Mouse (Mus musculus) urinary bladder, postnatal 14 days (tissue): ENCODE results near the gene Zim1.

ENCODE experiments used
- DNase-seq: peaks from one replicate; pipeline ENCODE4 v3.0.0; 2021; ENCODE audit warnings: low spot score

Gene Zim1

DNA sequence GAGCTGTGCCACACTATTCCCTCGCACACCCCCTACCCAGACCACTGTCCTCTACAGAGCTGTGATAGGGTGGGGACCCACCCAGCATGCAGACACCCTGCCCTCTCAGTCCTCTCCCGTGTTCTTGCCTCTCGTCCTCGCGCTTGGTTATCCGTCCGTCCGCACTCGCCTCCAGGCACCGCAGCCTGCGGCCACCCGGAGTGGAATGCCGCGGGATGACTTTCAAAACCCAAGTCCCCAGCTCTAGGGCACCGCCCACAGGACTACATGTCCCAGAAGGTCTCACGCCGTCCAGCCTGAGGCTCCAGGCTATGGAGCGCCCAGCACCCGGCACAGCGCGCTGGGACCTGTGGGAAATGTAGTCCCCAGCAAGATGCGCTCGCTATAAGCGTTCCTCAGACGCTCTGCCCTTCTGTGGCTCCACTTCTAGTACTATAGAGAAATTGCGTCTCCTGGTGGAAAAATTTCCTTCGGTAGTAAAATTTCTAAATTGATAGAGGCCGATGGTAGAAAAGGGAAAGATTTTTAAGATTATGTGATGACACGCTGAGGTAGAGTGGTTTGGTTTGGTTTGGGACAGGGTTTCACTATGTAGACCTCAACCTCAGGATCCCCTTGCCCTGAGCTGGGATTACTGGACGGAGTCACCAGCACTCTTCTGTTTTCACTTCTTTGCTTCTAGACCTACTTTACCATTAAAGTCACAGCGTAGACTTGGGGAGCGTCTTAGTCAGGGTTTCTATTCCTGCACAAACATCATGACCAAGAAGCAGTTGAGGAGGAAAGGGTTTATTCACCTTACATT, at the start of gene Zim1:
Gene Zim1 (minus strand): TSS at position 210 of the 805 bp plus-strand sequence.
- DNase-seq: peak; percentile 90

DNA sequence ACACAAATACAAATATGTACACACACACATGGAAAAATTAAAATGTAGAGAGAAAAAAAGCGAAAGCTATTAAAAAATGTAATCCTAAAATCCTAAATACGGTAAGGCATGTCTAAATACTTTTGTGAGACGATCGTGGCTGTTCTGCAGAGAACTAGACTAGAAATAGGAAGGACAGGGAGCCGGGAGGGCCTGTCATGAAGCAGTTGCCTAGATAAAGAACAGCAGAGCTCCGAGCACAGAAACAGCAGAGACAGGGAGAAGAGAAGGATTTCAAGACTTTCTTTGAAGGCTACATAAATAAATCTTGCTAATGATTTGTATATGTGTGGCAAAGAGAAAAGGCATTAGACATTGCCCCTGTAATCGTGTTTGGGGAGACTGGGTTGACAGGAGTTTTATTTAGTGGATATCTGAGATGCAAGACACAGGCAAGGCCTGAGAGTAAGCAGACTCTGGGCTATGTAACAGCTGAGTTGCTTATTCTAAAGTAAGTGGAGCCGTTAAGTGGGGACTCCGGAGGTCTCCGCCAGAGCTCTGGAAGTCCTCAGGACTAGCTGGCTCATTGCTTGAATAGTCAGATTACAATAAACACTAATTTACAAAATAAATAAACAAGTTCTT, 48.1 kb upstream of the Zim1 start:
- no peak for DNase-seq

GRCm38 (mm10) chr7:6736060-6736459, 39.8 kb upstream of the Zim1 start:
- DNase-seq: no peak

GRCm38 (mm10) chr7:6731930-6732329, 35.7 kb upstream of the Zim1 start:
- DNase-seq: no peak

GRCm38 (mm10) chr7:6731373-6731772, 35.1 kb upstream of the Zim1 start:
- DNase-seq: no peak

- no peak for DNase-seq
Observed at GRCm38 (mm10) chr7:6730801-6731200, 34.6 kb upstream of the Zim1 start.

DNA sequence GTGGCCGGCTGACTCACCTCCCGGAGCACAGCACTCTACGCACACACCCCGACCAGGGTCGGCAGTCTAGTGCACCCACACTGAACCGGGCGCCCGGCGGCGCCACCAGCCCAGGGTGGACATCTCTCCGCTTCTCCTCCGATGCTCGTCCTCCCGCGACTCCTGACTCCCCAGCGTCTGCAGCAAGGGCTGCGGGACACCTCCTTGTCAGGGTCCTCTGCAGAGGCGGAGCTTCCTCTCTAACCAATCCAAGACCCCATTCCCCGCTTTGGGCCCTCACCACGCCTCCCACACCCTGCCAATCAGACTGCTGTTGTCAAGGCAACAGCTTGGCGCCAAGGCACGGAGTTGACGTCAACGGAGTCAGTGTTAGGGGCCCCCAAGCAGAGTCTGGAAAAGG, 34.0 kb upstream of the Zim1 start, which contains the start of the genes Peg3 and Usp29:
Gene Peg3 (minus strand): TSS at position 191 of the 400 bp plus-strand sequence.
Gene Usp29 (plus strand): TSS at position 338 of the 400 bp plus-strand sequence.
- peak; percentile 83 for DNase-seq

GRCm38 (mm10) chr7:6729061-6729817, 33.0 kb upstream of the Zim1 start:
- DNase-seq: peak; percentile 97

DNA sequence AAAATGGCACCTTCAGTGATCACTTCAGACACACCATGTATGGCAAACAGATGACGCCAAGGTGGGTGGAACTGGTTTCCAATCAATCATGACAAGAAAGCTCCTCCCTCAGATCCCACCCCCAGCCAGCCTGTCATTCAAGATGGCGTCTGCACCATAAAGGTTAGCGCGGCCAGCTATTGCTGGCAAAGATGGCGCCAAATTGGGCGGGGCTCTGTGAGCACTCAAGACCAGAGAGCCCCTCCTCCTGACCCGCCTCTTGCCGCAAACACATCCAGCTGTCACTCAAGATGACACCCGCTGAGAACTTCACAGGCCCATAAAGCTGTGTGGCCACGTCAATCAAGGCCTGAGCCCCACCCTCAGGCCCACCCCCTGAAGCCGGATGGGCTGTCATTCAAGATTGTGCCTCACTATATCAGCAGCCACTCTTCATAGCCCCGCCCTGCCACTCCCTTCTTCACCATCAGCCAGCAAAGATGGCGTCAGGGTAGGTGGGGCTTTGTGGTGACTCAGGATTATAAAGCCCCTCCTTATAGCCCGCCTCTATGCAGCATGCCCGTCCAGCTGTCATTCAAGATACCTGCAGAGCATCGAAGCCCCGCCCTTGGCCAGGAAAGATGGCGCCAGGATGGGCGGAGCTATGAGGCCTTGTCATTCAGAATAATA, 32.1 kb upstream of the Zim1 start:
- peak; percentile 91 for DNase-seq

DNA sequence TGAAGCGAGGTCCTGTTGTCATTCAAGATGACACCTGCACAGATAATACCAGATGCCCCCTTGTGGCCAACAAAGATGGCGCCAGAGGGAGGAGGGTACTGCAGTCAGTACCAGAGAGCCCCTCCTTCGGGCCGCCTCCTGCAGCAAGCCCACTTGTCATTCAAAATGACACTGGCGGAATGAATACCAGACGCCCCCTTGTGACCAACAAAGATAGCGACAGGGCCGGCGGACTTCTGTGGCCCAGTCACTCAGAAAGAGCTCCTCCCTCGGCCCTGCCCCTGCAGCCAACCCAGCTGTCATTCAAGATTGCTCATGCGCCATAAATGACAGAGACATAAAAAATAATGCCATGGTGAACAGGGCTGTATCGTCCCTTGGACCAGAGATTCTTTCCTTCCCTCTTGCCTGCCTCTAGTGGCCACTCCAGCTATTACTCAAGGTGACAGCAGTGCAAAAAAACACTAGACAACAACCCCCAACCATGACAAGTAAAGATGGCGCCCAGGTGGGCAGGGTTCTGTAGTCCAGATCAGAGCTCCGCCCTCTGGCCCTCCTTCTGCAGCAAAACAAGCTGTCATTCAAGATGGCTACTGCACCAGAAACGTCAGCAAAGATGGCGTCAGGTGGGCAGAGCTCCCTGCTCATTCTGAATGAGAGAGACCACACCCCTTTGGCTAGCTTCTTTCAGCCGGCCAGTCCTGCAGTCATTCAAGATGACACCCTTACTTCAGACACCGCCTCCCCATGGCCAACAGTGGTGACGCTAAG, 31.3 kb upstream of the Zim1 start:
- DNase-seq: peak; percentile 85

DNA sequence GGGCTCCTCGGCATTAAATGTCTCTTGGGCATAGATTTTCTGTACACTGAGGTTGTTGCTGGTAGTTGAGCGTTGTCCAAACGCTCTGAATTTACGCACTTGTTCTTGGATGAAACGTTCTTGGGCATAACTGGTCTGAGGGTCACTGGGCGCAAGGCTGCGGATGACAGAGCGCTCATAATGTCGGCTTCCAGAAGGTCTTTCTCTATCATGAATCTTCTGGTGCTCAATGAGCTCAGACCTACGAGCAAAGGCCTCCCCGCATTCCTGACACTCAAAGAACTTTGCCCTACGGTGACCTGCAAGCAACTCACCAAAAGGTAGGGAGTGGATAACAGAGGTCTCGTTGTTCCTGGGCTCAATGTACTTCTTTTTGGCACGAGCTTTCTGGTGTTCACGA, 13.1 kb upstream of the Zim1 start:
- no peak for DNase-seq

- DNase-seq: no peak
Observed at GRCm38 (mm10) chr7:6708451-6709180, 12.4 kb upstream of the Zim1 start.

DNA sequence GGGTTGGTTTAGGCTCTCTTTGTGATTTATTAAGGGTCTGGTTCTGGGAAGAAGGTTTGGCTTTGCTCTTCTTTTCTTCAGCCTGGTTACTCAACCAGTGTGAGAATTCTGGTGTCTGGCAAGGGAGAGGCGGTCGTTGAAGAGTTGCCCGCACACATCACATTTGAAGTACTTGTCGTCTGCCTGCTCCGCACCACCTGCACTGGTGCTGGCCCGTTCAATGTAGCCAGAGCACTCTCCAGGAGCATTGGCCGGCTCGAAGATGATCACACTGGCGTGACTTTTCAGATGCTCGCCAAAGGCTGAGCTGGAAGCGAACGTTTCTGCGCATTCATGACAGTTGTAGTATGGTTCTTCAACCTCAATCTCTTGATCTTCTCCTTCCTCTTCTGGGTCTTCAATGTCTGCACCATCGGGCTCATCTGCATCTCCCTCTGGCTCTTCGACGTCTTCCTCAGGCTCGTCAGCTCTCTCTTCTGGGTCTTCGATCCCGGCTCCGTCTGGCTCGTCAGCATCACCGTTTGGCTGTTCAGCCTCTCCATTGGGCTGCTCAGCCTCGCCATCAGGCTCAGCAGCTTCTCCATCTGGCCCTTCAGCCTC, 11.3 kb upstream of the Zim1 start:
- DNase-seq: no peak

GRCm38 (mm10) chr7:6699230-6699629, 3.0 kb upstream of the Zim1 start:
- no peak for DNase-seq

- no peak for DNase-seq
Observed at GRCm38 (mm10) chr7:6685511-6685910, 10.7 kb downstream of the Zim1 start.

DNA sequence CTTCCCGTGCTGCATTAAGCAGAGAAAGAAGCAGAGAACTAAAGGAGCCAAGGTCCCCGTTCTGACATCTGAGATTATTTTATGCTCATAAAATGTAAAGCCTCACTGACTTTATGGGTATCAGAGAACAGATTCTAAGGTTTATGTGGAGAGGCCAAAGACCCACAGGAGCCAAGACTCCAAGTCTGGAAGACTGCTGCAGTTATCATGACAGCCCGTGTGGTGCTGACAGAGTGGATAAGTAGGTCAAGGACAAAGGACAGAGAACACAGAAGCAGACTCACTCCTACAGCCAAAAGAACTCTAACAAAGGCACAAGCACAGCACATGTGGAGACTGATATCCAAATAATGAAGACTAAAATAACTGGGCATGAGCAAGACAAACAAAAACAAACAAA, 29.5 kb downstream of the Zim1 start:
- DNase-seq: no peak

DNA sequence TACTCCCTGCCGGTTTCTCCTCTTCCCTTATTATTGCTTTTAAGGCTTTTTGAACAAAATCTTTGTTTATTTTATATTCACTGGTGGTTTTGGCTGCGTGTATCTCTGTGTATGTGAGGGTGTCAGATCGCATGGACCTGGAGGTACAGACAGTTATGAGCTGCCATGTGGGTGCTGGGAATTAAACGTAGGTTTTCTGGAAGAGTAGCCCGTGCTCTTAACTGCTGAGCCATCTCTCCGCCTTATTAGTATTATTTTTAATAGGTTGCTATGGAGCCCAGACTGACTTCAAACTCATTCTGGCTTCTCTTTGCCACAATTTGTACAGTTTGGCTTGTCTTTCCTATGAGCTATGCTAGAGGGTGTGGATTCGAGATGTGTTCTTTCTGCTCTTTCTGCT, 32.8 kb downstream of the Zim1 start:
- no peak for DNase-seq

- peak; percentile 20 for DNase-seq
Observed at GRCm38 (mm10) chr7:6659605-6660004, 36.6 kb downstream of the Zim1 start.

GRCm38 (mm10) chr7:6658606-6659005, 37.6 kb downstream of the Zim1 start:
- DNase-seq: no peak

GRCm38 (mm10) chr7:6652151-6652550, 44.1 kb downstream of the Zim1 start:
- no peak for DNase-seq
